Mouse (Mus musculus) embryonic stem cell, embryonic (primary cell): ENCODE data around the gene Klhl29.

Source experiments
- CTCF ChIA-PET, 4 experiments: fragments of 300-600 bp in 2 of 4; fragments of 350-600 bp in 2 of 4; sonication (Branson Sonifier 250); formaldehyde crosslinking; loops; one replicate each; lab custom pipeline; 2022; ENCODE audit warnings: inconsistent platforms in 2 of 4; lab: Charles Lee
- POLR2A ChIA-PET, 4 experiments: fragments of 300-600 bp in 2 of 4; fragments of 350-600 bp in 2 of 4; sonication (Branson Sonifier 250); formaldehyde crosslinking; loops; one replicate each; lab custom pipeline; 2022; ENCODE audit warnings: antibody characterized with exemption in 4 of 4, inconsistent platforms in 1 of 4; lab: Charles Lee

Klhl29 gene

DNA sequence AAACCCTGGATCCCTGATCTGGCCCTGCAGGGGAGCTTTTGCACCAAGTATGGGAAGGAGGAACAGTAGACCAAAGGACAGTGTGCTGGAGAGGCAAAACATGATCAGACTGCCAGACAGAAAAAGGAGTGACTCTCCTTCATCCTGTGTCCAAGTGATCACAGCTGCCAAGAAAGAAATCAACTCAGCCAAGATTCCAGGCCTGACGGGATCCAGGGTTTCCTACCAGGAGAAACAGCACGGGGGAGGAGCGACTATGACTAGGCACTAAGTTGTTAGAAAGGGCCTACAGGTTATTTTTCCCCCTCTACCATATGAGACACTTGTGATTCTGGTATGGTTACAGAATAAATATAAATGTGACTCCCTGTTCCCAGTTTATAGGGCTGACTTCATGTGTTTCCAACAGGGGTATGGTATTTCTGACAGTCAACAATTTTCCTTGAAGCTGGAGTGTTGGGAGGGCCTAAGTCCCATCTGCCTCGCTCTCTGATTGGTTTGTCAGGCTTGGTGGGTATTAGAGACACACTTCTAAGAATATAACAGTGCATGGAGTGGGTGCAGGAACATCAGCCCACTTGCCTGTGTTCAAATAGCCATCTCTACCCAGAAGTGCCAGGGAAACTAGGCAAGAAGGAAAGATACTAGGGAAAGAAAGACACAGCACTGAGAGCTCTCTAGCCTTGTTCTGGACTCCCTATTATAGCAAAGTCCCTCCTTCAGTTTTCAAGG is 102.0 kb downstream of the Klhl29 start:
- POLR2A ChIA-PET: no interaction called here
- CTCF ChIA-PET: interaction anchor here in 1 of 4 experiments (0.7 kb wide), 1 partner anchor 81 kb away, joined by 3 read pairs; no protein-coding TSS in a partner anchor

DNA sequence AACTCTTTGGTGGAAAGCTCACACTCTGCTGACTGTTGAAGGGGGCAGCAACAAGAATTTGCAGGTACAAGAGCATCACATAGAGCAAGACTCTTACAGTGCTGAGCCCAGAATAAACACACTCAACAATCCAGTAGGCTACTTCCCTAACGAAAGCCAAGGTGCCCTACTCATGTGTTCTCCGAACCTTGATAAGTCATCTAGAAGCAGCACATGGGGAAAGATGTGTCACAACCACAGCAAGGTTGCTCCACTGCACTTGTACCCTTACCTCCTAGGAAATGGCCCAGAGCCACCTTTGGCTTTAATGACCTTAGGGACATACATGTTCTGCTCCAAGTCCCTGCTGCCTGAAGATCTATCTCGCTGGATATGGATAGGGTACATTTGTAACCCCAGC is 105.0 kb downstream of the Klhl29 start:
- ChIA-PET POLR2A (interaction anchor here in 1 of 4 experiments (0.8 kb wide), 1 partner anchor 15 kb away, joined by 3 read pairs; no protein-coding TSS in a partner anchor), CTCF (no interaction called here)

DNA sequence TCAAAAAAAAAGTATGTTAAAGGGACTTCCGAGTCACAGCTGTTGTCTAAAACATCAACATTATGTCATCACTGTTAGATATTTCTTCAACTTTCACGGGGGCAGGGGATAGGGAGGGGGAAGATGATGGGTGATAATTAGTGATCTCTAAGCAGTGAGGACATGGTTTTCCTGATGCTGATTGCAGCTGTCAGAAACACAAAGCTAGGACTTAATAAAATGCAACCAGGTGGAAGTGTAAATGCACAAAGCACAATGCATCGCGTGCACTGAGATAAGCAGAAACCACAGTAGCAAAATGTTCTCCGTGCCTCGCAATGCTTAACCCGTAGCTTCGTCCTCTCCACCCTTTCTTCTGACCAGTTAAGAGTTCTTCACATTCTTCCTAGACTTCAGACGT is 105.5 kb downstream of the Klhl29 start:
- CTCF ChIA-PET: interaction anchor here in 1 of 4 experiments (0.9 kb wide), 1 partner anchor 127 kb away, joined by 3 read pairs; no protein-coding TSS in a partner anchor

DNA sequence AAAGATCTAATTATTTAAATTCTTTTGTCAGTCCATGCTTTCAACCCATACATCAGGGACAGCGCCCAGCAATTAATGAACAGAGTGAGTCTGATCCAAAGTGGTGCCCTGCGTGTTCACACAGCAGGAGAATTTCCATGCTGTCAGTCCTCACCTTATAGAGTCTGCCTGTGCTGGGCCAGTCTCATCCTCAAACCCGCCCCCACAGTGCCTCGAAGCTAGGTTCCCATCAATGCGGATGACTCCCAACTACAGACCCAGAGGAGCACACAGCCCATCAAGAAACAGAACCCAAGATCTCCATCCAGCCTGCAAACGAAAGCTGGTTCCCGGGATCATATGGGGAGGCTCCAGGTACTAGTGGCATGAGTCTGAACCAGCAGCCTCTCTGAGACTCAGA is 106.4 kb downstream of the Klhl29 start:
- POLR2A ChIA-PET: no interaction called here
- CTCF ChIA-PET: interaction anchor here in 1 of 4 experiments (0.9 kb wide), 1 partner anchor 126 kb away, joined by 3 read pairs; no protein-coding TSS in a partner anchor

More for the DNA sequence above, 105.5 kb downstream of the Klhl29 start:
- POLR2A ChIA-PET: interaction anchor here in 1 of 4 experiments (0.8 kb wide), 1 partner anchor 14 kb away, joined by 3 read pairs; no protein-coding TSS in a partner anchor

GRCm38 (mm10) chr12:5268188-5268612 is 107.3 kb downstream of the Klhl29 start:
- POLR2A ChIA-PET: no interaction called here
- CTCF ChIA-PET: no interaction called here

DNA sequence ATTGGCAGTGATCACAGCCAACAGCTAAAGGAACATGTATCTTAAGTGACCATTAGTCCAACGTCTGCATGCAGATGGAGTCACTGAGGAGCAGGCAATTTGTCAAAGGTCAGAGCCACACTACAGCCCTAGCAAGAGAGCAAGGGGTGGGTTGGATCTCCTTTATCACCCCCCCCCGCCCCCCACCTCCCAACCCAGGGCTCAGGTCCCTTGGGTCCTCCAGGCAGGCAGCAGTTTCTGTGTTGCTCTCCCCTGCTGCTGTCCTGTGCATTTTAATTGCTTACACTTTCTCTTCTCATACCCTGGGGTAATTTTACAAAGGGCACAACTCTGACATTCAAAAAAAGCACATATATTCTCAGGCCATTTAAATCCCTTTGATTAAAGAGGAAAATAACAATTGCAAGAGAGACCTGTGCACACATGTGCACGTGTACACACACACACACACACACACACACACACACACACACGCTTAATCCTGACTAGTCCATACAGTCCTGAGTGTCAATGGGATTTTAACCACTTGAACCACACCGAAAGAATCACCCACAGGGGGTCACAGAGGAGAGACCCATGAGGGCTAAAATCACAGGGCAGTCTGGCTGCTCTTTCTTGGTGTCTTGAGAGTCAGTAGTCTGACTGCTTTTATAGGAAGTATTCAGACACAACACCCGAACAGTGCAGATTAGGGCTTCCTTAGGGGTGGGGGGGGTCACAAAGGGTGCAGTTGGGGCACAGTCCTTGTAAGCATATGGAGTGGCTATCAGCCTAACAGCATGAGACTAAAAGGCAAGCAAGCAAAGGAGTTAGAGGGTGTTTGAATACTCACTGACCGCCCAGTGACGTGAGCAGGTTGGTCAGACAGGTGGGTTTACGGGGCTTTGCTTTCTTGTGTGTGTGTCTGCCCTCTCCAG is 108.0 kb downstream of the Klhl29 start:
- POLR2A ChIA-PET: interaction anchor here in 1 of 4 experiments (1.0 kb wide), 1 partner anchor 9 kb away, joined by 3 read pairs; no protein-coding TSS in a partner anchor
- CTCF ChIA-PET: no interaction called here

DNA sequence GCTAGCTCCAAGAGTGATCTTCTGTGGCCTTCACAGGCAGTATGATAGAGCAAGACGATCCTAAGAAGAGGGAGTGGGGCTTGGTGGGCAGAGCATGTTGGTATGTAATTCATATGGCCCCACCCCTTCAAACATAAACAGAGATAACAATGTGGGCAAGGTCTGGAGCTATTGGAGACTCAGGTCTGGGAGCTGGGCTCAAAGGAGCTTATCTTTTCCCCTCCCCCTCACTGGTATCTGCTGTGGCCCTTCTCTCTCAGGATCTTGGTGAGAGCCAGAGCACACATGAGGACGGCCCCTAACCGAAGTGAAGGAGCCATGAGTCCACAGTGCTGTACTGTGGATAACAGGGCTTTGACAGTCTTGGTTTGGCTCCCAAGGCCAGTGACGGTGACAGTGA is 108.7 kb downstream of the Klhl29 start:
- ChIA-PET CTCF (no interaction called here), POLR2A (interaction anchor here in 1 of 4 experiments (1.0 kb wide), 1 partner anchor 9 kb away, joined by 3 read pairs; no protein-coding TSS in a partner anchor)

DNA sequence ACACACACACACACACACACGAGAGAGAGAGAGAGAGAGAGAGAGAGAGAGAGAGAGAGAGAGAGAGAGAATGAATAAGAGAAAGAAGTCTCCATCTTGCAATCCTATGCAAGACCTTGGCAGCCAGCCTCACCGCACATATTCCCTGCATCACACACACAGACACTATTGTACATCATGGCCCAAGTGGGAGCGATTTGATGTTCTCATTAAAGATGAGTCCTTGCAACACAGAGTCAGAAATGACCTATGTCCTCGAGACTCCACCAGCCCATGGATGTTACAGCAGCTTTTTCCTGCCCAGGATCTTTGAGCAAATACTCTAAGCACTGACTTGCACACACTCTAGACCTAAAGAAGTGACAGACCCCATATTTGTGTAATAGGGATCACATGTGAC is 114.0 kb downstream of the Klhl29 start:
- CTCF ChIA-PET: no interaction called here
- POLR2A ChIA-PET: interaction anchor here in 1 of 4 experiments (0.7 kb wide), 1 partner anchor 14 kb away, joined by 5 read pairs; no protein-coding TSS in a partner anchor

DNA sequence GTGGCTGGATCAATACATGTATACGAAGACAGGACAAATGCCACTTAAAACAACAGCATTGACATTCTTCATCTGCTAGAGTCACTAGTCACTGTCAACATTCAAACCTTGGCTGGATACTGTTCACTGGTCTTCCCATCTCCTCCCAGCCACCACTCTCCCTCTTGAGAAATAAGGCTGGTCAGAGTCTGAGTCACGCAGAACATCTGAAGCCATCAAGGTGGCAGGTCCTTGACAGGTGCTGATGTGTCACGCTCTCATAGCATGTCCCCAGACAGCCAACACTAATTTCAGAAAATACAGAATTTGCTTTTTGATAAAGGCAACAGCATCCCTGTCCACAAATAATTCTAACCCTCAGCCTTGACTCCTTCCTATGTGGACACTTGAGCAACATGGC is 116.7 kb downstream of the Klhl29 start:
- ChIA-PET POLR2A (interaction anchor here in 1 of 4 experiments (0.8 kb wide), 1 partner anchor 8 kb away, joined by 3 read pairs; no protein-coding TSS in a partner anchor), CTCF (no interaction called here)

DNA sequence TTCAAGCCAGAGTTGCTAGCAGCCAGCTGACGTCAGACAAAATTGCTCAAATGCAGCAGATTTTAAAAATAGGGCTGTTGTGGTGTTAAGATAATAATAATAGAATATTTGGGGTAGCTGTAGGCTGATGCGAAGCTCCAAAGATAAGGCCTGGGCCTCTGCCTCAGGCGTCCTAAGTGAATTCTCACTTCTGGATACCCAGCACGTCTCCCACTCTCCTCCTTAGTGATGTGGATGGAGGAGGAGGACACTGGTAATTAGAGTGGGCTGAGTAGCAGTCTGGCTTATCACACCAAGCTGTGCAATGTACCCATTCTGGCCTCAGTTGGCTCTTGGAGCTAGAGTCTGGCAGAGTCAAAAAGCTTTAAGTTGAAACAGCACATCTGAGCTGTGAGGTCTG is 118.3 kb downstream of the Klhl29 start:
- ChIA-PET POLR2A (interaction anchor here in 2 of 4 experiments (0.6 kb wide), 2 partner anchors 153 to 750 kb away, joined by 3 read pairs; no protein-coding TSS in a partner anchor), CTCF (no interaction called here)

- ChIA-PET CTCF (interaction anchor here in 2 of 4 experiments (1.0 to 1.3 kb wide), 2 partner anchors 12 to 112 kb away, joined by 3 read pairs; no protein-coding TSS in a partner anchor), POLR2A (interaction anchor here in 2 of 4 experiments (0.6 to 1.0 kb wide), 2 partner anchors 15 to 173 kb away, joined by 3 read pairs; no protein-coding TSS in a partner anchor)
These were observed 120.4 kb downstream of the Klhl29 start for GRCm38 (mm10) chr12:5255079-5255478.

- CTCF ChIA-PET: interaction anchor here in 2 of 4 experiments (0.6 to 1.0 kb wide), 2 partner anchors 11 to 63 kb away, joined by 3 to 4 read pairs; no protein-coding TSS in a partner anchor
- POLR2A ChIA-PET: interaction anchor here in 1 of 4 experiments (0.6 kb wide), 1 partner anchor 173 kb away, joined by 3 read pairs; no protein-coding TSS in a partner anchor
These were observed 121.1 kb downstream of the Klhl29 start for GRCm38 (mm10) chr12:5254246-5254982.

DNA sequence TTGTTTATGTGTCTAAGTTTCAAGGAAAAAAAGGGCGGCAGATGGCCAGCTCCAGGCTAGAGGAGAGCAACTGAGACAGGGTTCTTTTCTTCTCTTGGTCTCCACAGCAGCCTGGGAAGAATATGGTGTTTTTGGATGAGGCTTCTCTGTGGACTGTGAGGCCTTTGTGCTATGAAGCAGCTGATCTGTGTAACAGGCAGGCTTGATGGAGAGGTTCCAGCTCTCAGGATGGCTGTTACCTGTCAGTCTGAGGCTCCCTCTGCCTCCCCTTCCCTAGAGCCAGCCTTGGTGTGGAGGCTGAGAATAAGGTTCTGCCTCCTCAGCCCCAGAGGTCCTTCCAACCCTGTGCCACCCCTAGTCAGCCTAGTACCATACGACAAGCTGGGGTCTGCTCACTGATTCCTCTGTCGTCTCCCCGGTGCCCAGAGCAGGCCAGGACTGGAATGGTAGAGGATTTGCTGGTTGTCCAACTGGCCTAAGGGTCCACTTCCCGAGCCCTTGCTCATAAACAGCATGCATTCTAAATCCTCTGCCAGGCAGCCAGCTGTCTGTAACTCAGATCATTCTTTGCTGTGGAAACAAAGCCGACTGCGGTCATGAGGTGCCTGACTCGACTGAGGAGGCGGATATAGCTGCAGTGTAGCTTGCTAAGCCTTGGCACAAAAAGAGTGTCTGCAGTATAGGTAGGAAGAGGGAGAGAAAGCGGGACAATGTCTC is 122.0 kb downstream of the Klhl29 start:
- POLR2A ChIA-PET: no interaction called here
- CTCF ChIA-PET: interaction anchor here in 1 of 4 experiments (0.6 kb wide), 1 partner anchor 64 kb away, joined by 4 read pairs; no protein-coding TSS in a partner anchor

GRCm38 (mm10) chr12:5252569-5252968 is 122.9 kb downstream of the Klhl29 start:
- POLR2A ChIA-PET: interaction anchor here in 1 of 4 experiments (0.6 kb wide), 1 partner anchor 512 kb away, joined by 3 read pairs; no protein-coding TSS in a partner anchor
- CTCF ChIA-PET: interaction anchor here in 1 of 4 experiments (0.6 kb wide), 1 partner anchor 691 kb away, joined by 4 read pairs; no protein-coding TSS in a partner anchor

- ChIA-PET POLR2A (no interaction called here), CTCF (interaction anchor here in 1 of 4 experiments (1.4 kb wide), 1 partner anchor 107 kb away, joined by 3 read pairs; no protein-coding TSS in a partner anchor)
These were observed 125.4 kb downstream of the Klhl29 start for GRCm38 (mm10) chr12:5250042-5250441.

DNA sequence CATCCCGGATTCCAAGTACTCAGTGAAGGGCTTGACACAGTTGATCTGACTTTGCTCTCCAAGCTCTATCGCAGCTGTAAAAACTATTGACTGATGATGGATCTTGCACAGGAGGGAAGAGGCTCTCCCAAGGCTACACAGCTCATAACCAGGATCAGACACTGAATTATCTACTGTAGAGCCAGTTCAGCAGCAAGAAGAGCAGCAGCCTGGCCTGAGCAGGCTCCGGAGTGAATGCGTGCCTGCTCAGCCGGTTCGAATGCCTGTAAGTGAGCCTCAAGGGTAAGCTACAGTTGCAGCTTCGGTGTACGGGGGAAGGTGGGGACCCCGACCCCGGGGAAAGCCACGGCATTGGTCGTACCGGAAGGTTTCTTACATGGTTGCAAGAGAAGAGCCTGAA is 126.4 kb downstream of the Klhl29 start:
- ChIA-PET POLR2A (interaction anchor here in 1 of 4 experiments (0.6 kb wide), 1 partner anchor 1505 kb away, joined by 4 read pairs; no protein-coding TSS in a partner anchor), CTCF (interaction anchor here in 1 of 4 experiments (1.4 kb wide), 1 partner anchor 106 kb away, joined by 3 read pairs; no protein-coding TSS in a partner anchor)

DNA sequence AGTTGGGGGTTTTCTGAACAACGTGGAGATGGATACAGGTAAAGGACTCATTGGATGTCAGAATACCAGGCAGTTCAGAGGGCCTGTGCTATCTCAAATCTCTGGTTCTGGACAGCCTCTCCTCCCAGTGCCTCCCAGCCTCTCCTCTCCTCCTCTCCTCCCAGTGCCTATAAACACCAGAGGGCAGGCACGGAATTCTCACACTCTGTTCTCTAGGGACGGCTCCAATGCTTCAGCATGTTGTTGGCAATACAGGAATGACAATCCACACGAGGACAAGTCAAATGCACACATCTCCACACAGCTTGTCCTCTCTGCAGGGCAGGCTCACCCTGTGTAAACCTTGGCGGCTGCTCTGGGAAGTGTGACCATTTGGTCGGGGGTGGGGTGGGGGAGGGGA is 128.0 kb downstream of the Klhl29 start:
- CTCF ChIA-PET: no interaction called here
- POLR2A ChIA-PET: no interaction called here
